Mouse (Mus musculus) lung, embryonic 16.5 days (tissue): ENCODE data around the gene Gtf2h5. TPM values are rescaled to one million over a fixed set of nuclear protein-coding genes. Genes with fewer than 3 reads are reported as not detected.

Experiments
- ATAC-seq: fragments of 200-750 bp; cut with Nextera tagmentation; 2 replicates; pipeline ENCODE4 v1.8.0; 2017; ENCODE audit warnings: low read depth, mild to moderate bottlenecking, moderate library complexity
- H3K27ac ChIP-seq: fragments of 300-500 bp; sonication (generic); 2 replicates; pipeline ENCODE4 v1.5.1; 2014; ENCODE audit warnings: mild to moderate bottlenecking, control low read depth, low read length
- H3K27me3 ChIP-seq: fragments of 300-500 bp; sonication (generic); 2 replicates; pipeline ENCODE4 v1.6.1; 2014; ENCODE audit warnings: low read depth, low read length, mixed read lengths; ENCODE audit not compliant: control insufficient read depth, insufficient read depth
- H3K36me3 ChIP-seq: fragments of 300-500 bp; sonication (generic); 2 replicates; pipeline ENCODE4 v1.6.1; 2014; ENCODE audit warnings: low read length; ENCODE audit not compliant: control insufficient read depth, insufficient read depth
- H3K4me1 ChIP-seq: fragments of 300-500 bp; sonication (generic); replicated peaks from 2 replicates; pipeline ENCODE4 v1.6.1; 2014; ENCODE audit warnings: low read length, mixed read lengths; ENCODE audit not compliant: control insufficient read depth, insufficient read depth
- H3K4me2 ChIP-seq: fragments of 300-500 bp; sonication (generic); 2 replicates; pipeline ENCODE4 v1.6.1; 2014; ENCODE audit warnings: low read depth, low read length, control low read depth
- H3K4me3 ChIP-seq: fragments of 300-500 bp; sonication (generic); 2 replicates; pipeline ENCODE4 v1.5.1; 2014; ENCODE audit warnings: mild to moderate bottlenecking, low read length, control low read depth
- H3K9ac ChIP-seq: fragments of 300-500 bp; sonication (generic); 2 replicates; pipeline ENCODE4 v1.6.1; 2014; ENCODE audit warnings: low read length, control low read depth
- H3K9me3 ChIP-seq: fragments of 300-500 bp; sonication (generic); 2 replicates; pipeline ENCODE4 v1.6.1; 2016; ENCODE audit warnings: low read length; ENCODE audit not compliant: control insufficient read depth
- WGBS: fragments of 180-500 bp; shearing (Covaris S2); extraction: QIAGEN DNeasy Blood & Tissue Kit; methylation state at CpG from one replicate; pipeline ENCODE4 v1.1.7; 2014; 5-methylcytosine and 5-hydroxymethylcytosine counted together
- polyA plus RNA-seq: library from polyadenylated mRNA; unstranded; fragments of >200 nt; fragmentation: Nextera tagmentation; extraction: Ambion mirVana; gene quantifications from 2 replicates; pipeline ENCODE4 v1.2.1, GENCODE M21; 2015

Gtf2h5 gene
- polyA plus RNA-seq, 1 experiment from 2014 or later: 172 TPM

DNA sequence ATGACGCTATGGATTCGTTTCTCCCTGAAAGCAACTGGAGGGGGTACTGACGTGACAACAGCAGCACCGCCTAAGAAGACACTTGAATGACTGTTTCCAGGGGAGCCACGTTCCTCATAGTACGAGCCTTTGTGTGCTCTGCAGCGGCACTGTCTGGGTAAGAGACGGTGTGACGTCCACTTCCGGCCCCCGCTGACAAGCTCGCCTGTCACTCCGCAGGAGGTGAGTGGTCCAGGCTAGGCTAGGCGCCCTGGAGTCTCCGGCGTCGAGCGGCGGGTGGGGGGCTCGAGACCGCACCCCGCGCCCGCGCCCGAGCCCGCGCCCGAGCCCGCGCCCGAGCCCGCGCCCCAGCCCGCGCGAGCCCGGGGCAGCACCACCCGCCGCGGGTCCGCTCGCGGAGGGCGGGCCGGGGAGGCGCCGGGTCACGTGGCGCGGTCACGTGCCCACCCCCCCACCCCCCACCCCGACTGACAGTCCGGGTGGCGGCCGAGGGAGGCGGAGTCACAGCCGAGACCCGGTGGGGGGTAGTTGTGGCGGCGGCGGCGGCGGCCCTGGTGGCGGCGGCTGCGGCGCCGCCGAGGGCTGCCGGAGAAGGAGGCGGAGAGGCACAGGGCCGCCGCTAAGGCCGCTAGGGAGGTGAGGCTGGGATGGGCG is 26.9 kb downstream of the Gtf2h5 start, which contains the start of gene Tulp4:
TSS of gene Tulp4 (plus strand) at position 77 of the 654 bp plus-strand sequence.
- H3K27ac ChIP-seq: peak within 1 kb of the TSS; percentile 93
- peaks cover 13% of the 10 kb centered on the region; the same call in 1 of the 2 replicates for H3K4me1 ChIP-seq
- 0% methylated on average over 19 of the region's 76 CpGs for WGBS
- peak within 1 kb of the TSS; percentile 89 for H3K4me3 ChIP-seq
- no peaks in the 10 kb centered on the region for H3K27me3 ChIP-seq
- ATAC-seq: peak; percentile 97
- peak within 1 kb of the TSS; percentile 94 for H3K9ac ChIP-seq
- H3K9me3 ChIP-seq: no peaks in the 10 kb centered on the region
- H3K36me3 ChIP-seq: no peaks in the 10 kb centered on the region
- H3K4me2 ChIP-seq: peak within 1 kb of the TSS; percentile 73

DNA sequence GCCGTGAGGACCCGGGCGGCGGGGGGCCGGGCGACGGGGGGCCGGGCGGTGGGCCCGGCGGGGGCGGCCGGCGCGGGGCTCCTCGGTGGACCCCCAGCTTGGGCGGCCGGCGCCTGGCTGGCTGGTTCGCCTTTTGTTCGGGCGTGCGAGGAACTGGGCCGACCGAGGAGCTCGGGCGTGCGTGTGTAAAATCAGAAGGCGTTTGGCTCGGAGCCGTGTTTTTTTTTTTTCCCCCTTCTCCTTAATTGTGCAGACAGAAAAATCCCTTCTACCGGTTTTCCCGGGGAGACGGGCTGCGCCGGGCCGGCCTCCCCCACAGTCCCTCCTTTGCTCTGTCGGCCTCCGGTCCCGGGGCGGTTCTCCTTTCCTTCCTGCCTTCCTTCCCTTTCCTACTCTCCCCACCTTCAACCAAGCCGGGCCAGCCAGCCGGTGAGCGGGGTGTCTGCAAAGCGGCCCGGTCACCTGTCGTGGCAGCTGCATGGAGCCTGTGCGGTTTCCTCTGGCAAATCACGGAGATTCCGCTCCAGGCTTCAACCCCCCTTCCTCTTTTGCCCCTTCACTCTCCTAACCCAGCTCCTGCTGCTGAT is 27.5 kb downstream of the Gtf2h5 start:
- WGBS: under 1% methylated on average over 23 of the region's 50 CpGs
- H3K27me3 ChIP-seq: no peaks in the 10 kb centered on the region
- peaks cover 13% of the 10 kb centered on the region; the same call in 1 of the 2 replicates for H3K4me1 ChIP-seq

DNA sequence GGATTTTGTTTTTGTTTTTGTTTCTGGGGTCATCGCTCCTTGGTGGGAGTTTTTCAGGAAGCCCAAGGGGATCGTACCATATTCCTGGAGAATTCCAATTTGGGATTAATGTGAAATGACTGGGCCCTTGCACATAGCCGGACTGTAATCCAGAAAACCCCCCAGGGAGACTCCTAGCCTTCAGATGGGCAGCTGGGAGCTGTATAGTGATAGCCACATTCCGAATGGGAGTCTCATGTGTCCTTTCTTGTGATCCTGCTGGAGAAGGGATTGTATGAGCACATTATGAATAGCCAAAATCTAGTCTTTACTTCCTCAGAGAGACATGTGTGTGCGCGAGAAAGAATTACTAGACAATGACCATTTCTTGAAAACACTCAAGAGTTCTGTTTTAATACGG is 28.6 kb downstream of the Gtf2h5 start:
- H3K9ac ChIP-seq: 0 out of 2 replicates have a peak overlapping the region, but pooled peaks have one; percentile 41
- WGBS: 49% methylated on average over 7 of the region's 7 CpGs

More for the DNA sequence above, 27.5 kb downstream of the Gtf2h5 start:
- peak overlapping the region; percentile 93 for H3K27ac ChIP-seq
- H3K4me3 ChIP-seq: peak overlapping the region; percentile 89
- H3K4me2 ChIP-seq: peak overlapping the region; percentile 73
- H3K9ac ChIP-seq: peak overlapping the region; percentile 94
- peak; percentile 63 for ATAC-seq
- H3K36me3 ChIP-seq: no peaks in the 10 kb centered on the region
- no peaks in the 10 kb centered on the region for H3K9me3 ChIP-seq

DNA sequence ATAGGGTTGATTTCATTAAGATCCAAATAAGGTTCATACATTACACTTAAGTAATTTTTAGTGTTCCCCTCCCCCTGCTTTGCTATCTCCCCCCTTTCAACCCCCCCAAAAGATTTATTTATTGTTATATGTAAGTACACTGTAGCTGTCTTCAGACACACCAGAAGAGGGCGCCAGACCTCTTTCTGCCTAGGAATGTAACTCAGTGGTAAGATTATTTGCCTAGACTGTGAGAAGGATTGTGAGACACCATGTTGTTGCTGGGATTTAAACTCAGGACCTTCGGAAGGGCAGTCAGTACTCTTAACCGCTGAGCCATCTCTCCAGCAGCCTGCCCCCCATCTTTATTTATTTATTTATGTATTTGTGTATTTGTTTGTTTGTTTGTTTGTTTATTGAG is 31.4 kb downstream of the Gtf2h5 start:
- Histone ChIP-seq H3K4me2 (no peak overlapping the region), H3K27ac (no peak overlapping the region), H3K4me1 (peaks cover 13% of the 10 kb centered on the region; the same call in 1 of the 2 replicates), H3K27me3 (no peaks in the 10 kb centered on the region), H3K4me3 (no peak overlapping the region), H3K9me3 (no peaks in the 10 kb centered on the region), H3K36me3 (no peaks in the 10 kb centered on the region), H3K9ac (no peak overlapping the region)
- 79% methylated on average over 3 of the region's 3 CpGs for WGBS
- ATAC-seq: no peak

More for the DNA sequence above, 28.6 kb downstream of the Gtf2h5 start:
- Histone ChIP-seq H3K4me1 (peaks cover 13% of the 10 kb centered on the region; the same call in 1 of the 2 replicates), H3K27me3 (no peaks in the 10 kb centered on the region), H3K36me3 (no peaks in the 10 kb centered on the region), H3K27ac (no peak overlapping the region), H3K4me3 (peak overlapping the region; percentile 89), H3K4me2 (peak overlapping the region; percentile 73), H3K9me3 (no peaks in the 10 kb centered on the region)
- ATAC-seq: no peak

DNA sequence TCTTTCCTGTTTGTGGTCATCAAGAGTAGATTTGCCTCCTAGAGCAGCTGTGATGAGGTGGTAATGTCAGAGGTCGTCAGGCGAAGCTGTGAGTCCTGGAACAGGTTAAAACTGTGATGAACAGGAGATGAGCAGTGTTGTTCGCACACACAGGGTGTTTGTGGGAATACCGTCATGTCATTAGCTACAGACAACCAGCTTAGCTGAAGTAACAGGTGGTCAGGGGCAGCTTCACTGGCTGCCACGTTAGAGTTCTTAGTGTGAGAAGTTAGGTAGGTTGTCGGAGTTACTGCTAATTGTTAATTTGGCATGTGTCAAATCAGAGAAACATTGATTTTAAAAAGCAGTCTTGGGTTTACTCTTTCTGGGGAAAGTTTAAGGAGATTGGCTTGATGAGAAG is 34.1 kb downstream of the Gtf2h5 start:
- Histone ChIP-seq H3K36me3 (no peaks in the 10 kb centered on the region), H3K27me3 (no peaks in the 10 kb centered on the region), H3K9ac (no peak overlapping the region), H3K9me3 (no peaks in the 10 kb centered on the region), H3K4me2 (no peak overlapping the region), H3K27ac (no peak overlapping the region), H3K4me3 (no peak overlapping the region), H3K4me1 (peaks cover 6% of the 10 kb centered on the region; the same call in 1 of the 2 replicates)
- WGBS: 80% methylated on average over 6 of the region's 6 CpGs
- no peak for ATAC-seq

DNA sequence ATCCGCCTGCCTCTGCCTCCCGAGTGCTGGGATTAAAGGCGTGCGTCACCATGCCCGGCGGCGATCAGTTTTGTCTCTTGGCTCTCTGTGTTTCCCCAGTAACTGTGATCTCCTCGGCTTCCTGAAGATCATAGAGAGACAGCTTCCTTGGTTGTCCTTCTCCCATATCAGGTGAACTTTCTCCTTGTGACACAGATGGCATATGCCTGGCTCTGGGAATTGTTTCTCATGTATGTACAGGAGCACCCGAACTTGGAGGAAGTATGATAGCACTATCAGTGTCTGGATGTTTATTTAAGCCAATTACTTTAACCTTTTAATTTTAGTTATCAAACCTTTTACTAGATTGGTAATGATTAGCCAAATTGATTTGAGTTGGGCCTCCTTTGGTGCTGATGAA is 35.5 kb downstream of the Gtf2h5 start:
- no peak overlapping the region for H3K27ac ChIP-seq
- no peak overlapping the region for H3K4me2 ChIP-seq
- no peaks in the 10 kb centered on the region for H3K27me3 ChIP-seq
- H3K4me1 ChIP-seq: no peaks in the 10 kb centered on the region; the same call in 1 of the 2 replicates
- ATAC-seq: no peak
- H3K9me3 ChIP-seq: no peaks in the 10 kb centered on the region
- no peak overlapping the region for H3K9ac ChIP-seq
- no peak overlapping the region for H3K4me3 ChIP-seq
- H3K36me3 ChIP-seq: no peaks in the 10 kb centered on the region
- 90% methylated on average over 9 of the region's 9 CpGs for WGBS

DNA sequence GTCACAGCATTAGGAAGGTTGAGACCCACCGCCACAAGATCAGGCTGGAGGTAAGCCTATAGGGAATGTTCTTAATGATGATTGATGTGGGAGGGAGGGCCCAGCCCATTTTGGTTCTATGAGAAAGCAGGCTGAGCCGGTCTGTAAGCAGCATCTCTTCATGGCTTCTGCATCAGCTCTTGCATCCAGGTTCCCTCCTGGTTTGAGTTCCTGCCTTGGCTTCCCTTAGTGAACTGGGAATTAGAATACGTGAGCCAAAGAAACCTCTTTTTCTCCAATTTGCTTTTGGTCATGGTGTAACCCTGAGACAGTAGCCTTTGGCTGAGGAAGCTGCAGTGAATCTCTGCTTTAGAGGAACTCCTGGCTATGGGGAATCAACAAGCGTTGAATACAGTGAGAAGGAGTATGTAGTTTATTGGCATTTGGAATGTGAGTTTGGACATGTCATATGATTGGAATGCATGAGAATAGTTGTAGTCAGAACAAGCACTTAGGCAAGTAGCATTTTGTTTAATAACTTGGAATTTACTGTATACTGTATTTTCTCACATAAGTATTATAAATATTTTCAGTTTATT is 37.7 kb downstream of the Gtf2h5 start:
- H3K4me1 ChIP-seq: no peaks in the 10 kb centered on the region; the same call in 1 of the 2 replicates
- no peak overlapping the region for H3K27ac ChIP-seq
- no peak overlapping the region for H3K9ac ChIP-seq
- H3K36me3 ChIP-seq: peaks cover 4% of the 10 kb centered on the region
- H3K9me3 ChIP-seq: no peaks in the 10 kb centered on the region
- no peak for ATAC-seq
- no peaks in the 10 kb centered on the region for H3K27me3 ChIP-seq
- no peak overlapping the region for H3K4me3 ChIP-seq
- no peak overlapping the region for H3K4me2 ChIP-seq
- WGBS: 73% methylated on average over 4 of the region's 4 CpGs

DNA sequence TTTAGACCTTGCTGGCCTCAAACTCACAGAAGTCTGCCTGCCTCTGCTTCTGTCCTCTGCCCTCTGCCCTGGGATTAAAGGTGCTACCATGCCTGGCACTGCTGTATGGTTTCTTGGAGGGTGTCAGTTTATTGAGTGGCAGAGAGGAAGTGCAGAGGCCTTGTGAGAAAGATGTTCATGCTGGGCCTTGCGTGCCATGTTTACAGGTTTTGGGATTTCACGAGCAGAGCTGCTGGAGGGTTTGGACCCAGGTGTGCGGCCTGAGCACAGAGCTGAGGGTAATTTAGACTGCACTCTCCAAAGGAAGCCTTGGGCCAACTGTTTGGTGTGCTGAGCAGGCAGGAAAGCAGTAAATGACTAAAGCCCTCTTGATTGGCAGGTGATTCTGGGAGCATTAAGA is 38.3 kb downstream of the Gtf2h5 start:
- Histone ChIP-seq H3K9me3 (no peaks in the 10 kb centered on the region), H3K4me2 (no peak overlapping the region), H3K4me1 (no peaks in the 10 kb centered on the region; the same call in 1 of the 2 replicates), H3K9ac (no peak overlapping the region), H3K27me3 (no peaks in the 10 kb centered on the region), H3K4me3 (no peak overlapping the region), H3K36me3 (peaks cover 10% of the 10 kb centered on the region), H3K27ac (no peak overlapping the region)
- 87% methylated on average over 3 of the region's 3 CpGs for WGBS
- ATAC-seq: no peak

DNA sequence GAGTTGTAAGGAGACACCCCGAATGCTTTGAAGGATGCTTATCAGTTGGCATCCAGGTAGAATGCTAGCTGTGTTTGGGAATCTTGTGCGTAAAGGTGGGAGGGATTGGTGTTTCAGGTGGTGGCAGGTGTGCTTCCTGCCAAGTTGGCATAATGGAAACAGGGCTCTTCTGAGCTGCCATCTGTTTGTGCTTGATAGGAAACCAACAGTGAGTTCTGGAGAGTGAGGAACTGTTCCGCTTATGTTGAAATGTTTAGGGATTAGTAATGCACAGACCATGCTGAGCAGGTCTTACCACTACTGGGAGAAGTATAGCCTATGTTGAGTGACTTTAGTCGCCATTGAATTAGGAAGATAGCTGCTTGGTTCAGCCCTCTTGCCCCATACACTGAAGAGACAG is 39.3 kb downstream of the Gtf2h5 start:
- Histone ChIP-seq H3K9me3 (no peaks in the 10 kb centered on the region), H3K4me3 (no peak overlapping the region), H3K9ac (no peak overlapping the region), H3K4me1 (no peaks in the 10 kb centered on the region; the same call in 1 of the 2 replicates), H3K4me2 (no peak overlapping the region), H3K27ac (no peak overlapping the region), H3K36me3 (peaks cover 10% of the 10 kb centered on the region), H3K27me3 (no peaks in the 10 kb centered on the region)
- 87% methylated on average over 4 of the region's 4 CpGs for WGBS
- no peak for ATAC-seq
